Mouse (Mus musculus) ovary, postnatal 14 days (tissue): ENCODE data around the gene Dnmt3c.
"Not testable (repeated sequence)": the region's sequence is repeated elsewhere in the genome, so short reads cannot be mapped to it uniquely, and the experiment has no call there.

Experiments used
- DNase-seq: peaks from one replicate; pipeline ENCODE4 v3.0.0; 2022; ENCODE audit warnings: low spot score

The Dnmt3c gene

GRCm38 (mm10) chr2:153696352-153696751, at the start of gene Dnmt3c:
Dnmt3c (plus strand) TSS chr2:153696652.
- DNase-seq = no peak

- no peak for DNase-seq
These were observed 47.6 kb upstream of the Dnmt3c start for GRCm38 (mm10) chr2:153648773-153649297.

DNA sequence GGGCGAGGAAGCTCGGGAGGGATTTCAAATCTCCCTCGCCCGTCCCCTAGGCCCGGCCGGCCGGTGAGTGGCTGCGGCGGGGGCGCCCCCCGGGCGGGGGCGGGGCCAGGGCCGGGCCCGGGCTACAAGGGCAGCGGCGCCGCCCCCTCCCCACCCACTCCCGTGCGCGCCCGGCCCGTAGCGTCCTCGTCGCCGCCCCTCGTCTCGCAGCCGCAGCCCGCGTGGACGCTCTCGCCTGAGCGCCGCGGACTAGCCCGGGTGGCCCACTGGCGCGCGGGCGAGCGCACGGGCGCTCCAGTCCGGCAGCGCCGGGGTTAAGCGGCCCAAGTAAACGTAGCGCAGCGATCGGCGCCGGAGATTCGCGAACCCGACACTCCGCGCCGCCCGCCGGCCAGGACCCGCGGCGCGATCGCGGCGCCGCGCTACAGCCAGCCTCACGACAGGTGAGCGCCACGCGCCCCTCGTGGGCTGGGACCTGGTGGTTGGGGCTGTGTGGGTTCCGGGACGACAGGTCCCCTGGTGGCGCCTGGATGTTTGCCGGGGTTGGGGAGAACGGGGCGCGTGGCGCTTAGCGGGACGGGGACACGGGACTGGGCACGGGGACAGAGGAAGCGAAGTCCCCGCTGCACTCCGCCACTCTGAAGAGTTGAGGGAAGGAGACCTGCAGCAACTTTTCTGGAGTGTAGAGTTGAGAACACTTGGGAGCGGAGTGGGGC, 47.0 kb upstream of the Dnmt3c start, which contains the start of gene Dnmt3b:
Gene Dnmt3b (plus strand): TSS at position 153 of the 716 bp plus-strand sequence.
- peak; percentile 51 for DNase-seq

- no peak for DNase-seq
These were observed 46.3 kb upstream of the Dnmt3c start for GRCm38 (mm10) chr2:153650014-153650687.

DNA sequence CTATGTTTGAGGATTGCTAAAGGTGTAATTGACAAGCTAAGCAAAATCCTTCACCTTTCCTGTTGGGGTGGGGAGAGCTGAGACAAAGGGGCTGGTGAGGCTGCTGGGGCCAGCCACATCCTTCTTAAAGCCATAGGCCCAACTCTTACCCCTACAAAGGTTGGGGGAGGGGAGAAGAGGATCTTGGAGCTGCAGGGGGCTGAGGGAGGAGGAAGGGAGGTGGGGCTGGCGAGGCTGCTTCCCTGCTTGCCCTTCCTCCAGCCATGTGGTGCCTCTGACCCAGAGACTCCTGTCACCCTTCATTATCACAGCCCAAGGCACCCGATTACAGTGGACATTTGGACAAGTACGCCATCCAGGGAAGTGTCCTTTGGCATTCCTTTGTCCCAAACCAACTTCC, 44.8 kb upstream of the Dnmt3c start:
- DNase-seq = no peak

GRCm38 (mm10) chr2:153657659-153658058, 38.8 kb upstream of the Dnmt3c start:
- not testable (repeated sequence) for DNase-seq

DNA sequence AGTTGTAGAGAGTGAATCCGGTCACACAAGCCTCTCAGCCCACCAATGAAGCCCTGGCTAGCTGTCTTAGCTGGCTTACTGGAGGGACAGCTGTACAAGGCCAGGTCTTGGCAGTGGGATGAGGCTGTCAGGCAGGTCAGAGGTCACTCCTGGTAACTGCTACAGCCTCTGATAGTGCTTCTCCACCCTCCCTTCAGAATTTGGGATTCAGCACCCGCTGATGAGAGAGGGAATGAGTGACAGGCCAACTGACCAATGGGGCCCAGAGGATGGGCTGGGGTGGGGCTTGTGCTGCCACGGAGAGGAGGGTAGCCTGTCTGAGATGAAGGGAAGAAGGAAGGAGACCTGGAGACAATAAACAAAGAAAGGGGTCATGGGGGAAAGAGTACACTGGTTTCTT, 35.8 kb upstream of the Dnmt3c start:
- no peak for DNase-seq

DNA sequence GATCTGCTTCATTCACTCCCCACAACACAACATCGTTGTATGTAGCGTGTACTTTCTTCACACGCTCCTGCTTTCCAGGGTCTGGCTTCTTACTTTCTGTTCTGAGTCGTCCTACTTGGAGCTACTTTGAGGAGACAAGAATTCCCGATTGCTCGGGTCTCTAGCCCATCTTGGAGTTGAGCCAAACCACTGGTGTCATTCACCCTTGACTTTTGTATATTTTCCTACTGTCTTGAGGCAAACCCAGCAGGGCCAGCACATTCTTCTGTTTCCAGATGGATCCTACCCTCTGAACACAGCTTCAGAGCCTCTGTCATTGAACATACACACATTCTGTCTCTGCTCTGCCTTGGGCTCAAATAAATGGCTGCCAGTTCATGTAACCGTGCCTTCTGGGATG, 31.1 kb upstream of the Dnmt3c start:
- DNase-seq = no peak

GRCm38 (mm10) chr2:153668754-153669376, 27.6 kb upstream of the Dnmt3c start:
- no peak for DNase-seq

DNA sequence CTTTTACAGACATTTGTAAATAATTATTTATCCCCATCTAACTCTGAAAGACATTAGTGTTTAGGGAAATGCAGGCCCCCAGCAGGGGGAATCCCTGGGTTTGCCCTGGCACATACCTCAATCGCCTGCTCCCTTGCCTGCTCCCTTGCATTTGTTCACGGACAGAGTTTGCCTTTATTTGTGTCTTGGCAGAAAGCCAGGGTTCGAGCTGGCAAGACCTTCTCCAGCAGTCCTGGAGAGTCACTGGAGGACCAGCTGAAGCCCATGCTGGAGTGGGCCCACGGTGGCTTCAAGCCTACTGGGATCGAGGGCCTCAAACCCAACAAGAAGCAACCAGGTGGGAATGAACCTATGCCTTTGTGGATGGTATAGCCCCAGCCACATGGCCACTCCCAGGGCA, 26.3 kb upstream of the Dnmt3c start:
- DNase-seq = no peak

DNA sequence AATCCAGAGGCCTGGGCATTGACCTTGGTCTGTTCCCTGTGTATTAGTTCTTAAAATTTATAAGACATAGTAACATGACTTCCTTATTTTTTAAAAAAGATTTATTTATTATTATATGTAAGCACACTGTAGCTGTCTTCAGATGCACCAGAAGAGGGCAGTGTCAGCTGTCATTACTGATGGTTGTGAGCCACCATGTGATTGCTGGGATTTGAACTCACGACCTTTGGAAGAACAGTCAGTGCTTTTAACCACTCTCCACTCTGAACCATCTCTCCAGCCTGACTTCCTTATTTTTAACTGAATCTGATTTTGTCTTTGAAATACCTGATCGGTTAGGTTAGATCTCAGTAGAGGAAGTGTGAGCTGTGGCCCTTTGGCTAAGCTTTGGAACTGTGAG, 23.8 kb upstream of the Dnmt3c start:
- no peak for DNase-seq

GRCm38 (mm10) chr2:153675364-153675763, 21.1 kb upstream of the Dnmt3c start:
- not testable (repeated sequence) for DNase-seq

DNA sequence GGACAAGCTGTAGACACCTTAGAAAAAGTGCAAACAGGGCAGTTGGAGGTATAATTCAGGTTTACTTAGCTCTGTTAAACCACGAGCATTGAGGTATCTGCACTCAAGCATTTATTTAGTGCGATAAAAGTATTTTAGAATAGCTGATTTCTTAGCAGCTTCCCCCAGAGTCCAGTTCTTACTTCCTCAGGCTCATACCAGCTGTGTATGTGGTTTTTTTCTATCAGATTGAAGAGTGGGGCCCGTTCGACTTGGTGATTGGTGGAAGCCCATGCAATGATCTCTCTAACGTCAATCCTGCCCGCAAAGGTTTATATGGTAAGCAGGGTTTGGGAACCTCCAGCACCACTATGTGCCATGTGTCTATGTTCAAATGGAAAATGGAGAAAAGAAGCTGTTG, 19.5 kb upstream of the Dnmt3c start:
- DNase-seq = no peak

GRCm38 (mm10) chr2:153677550-153677949, 18.9 kb upstream of the Dnmt3c start:
- DNase-seq = no peak

GRCm38 (mm10) chr2:153679959-153680358, 16.5 kb upstream of the Dnmt3c start:
- DNase-seq = no peak

DNA sequence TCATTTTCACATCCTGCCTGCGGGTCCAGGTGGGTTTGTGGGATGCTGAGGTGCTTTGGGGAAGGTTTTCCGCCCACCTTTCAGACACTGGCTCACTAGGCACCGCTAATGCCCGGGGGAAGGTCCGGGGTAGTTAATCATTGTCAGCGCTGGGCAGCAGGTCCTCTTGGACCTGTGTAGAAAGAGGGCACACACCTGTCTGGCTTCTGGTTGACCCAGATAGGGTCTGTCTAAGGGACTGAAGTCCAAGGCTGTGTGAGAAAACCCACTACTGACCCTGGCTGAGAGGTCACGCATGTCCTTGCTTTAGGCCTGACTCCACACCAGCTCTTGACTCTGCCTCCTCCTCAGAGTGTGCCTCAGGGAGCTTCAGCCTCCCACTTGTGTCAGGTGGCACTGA, 3.0 kb upstream of the Dnmt3c start:
- not testable (repeated sequence) for DNase-seq

DNA sequence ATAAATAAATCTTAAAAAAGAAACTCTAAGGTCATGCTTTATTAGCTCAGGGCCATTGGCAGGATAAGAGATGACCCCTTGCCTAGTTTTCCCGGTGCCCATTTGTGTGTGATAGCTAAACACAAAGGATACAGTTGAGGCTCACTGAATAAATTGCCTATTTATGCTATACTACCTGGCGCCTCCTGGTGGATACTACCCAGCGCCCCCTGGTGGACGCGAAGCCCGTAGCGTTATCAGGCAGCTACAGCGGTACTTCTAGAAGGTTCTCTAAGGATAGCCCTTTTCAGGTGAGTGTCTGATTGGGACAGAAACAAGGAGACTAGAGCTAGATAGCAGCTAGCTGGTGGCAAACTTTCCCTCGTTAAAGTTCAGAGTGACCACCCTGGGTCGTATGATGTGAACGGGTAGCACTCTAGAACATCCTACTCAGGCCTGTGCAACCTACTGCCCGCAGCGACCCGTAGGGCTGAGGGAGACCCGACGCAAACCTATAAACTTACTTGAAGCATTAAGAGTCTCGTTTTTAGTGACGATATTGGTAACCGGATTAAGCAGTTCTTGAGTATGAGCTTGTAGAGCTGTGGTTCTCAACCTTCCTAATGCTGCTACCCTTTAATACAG, 1.9 kb upstream of the Dnmt3c start:
- DNase-seq = peak; percentile 37

DNA sequence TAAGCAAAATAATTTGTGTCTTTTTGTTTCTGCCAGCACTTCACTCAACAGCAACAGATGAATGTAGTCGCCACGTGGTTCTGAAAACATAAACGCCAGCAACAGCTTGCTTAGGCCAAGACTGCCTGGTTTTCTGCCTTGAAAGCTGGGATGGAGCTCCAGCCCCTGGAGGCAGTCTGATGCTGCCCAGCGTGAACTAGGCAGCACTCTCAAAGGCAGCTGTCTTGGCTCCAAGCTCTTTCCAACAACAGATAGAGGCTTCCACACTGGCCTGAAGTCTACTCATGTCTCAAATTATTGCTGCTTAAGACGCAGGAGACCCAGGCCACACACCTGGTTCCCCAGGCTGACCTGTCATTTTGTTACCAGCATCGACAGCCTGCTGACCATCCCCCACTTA, 6.9 kb downstream of the Dnmt3c start:
- DNase-seq = no peak

DNA sequence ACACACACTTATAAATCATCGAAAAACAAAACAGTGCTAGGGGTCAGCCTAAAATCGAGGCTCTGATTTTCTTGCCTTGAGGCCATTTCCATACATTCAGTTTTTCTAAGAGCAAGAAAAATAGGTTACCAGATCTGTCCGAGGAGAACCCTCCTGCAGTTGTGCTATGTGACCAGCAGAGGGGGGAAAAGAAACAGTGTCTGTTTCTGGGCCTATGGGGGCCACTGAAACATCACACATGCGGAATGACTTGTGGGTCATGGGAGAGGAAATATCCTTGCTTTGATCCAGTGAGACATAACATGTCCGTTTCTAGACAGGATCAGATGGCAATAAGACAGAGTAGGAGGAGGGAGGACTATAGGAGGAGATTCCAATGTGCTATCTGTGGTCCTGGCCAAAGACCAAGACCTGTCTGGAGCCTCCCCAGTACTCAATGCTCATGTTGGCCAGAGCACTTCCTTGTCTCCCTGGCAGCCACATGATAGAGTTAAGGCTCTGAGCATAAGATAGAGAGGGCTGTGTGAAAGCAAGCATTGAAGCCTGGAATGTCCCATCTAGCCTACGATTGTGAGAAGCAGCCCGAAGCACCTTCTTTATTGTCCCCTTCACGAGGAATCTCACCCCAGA, 14.4 kb downstream of the Dnmt3c start:
- DNase-seq = peak; percentile 19

GRCm38 (mm10) chr2:153712646-153713091, 16.2 kb downstream of the Dnmt3c start:
- no peak for DNase-seq

DNA sequence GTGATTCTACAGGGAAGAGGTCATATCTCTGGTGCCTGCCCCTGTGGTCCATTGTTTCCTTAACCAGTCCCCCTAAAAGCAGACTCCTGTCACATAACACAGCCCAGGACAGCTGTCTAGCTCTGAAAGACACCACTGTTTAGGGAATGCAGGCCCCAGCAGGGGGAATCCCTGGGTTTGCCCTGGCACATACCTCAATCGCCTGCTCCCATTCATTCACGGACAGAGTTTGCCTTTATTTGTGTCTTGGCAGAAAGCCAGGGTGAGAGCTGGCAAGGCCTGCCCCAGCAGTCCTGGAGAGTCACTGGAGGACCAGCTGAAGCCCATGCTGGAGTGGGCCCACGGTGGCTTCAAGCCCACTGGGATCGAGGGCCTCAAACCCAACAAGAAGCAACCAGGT, 16.8 kb downstream of the Dnmt3c start:
- peak; percentile 13 for DNase-seq

DNA sequence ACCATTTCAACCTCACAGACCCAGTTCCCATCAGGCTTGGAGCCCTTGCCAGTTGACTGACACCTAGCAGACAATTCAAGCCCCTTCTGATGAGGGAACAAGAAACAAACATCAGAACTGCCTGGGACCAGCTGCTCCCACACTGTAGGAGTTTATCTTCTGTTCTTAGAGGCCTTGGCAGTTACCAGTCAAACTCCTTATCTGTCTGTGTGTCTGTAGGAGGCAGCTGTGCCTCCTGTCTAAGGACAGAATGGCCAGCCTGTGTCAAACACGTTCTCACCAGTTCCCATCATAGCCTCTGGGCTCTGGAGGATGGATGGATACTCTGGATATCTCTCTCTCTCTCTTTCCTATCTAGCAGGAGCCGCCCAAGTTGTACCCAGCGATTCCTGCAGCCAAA, 21.4 kb downstream of the Dnmt3c start:
- DNase-seq = not testable (repeated sequence)
